Mouse (Mus musculus): ENCODE measurements around the gene Gm36864.
A peak's percentile ranks its signal among the peaks of the same experiment; 100 is the strongest.

Gm36864 gene

GRCm38 (mm10) chr7:44257278-44257677 lies 21.3 kb downstream of the Gm36864 start, which contains the start of gene Acp4:
TSS of gene Acp4 (minus strand) at chr7:44257378.
- DNase-seq (ENCODE audit: low read depth, low spot score) = no peak

- DNase-seq (ENCODE audit: low read depth, low spot score) = no peak
Observed at GRCm38 (mm10) chr7:44260410-44260809, 24.4 kb downstream of the Gm36864 start.

- no peak for DNase-seq (ENCODE audit: low read depth, low spot score)
Observed at GRCm38 (mm10) chr7:44261147-44261546, 25.2 kb downstream of the Gm36864 start, which contains the start of gene Gm15517. TSS of gene Gm15517 (plus strand) at chr7:44261447.

- DNase-seq (ENCODE audit: low read depth, low spot score) = peak; percentile 93
Observed at GRCm38 (mm10) chr7:44262791-44263643, 27.0 kb downstream of the Gm36864 start.

GRCm38 (mm10) chr7:44268117-44268516 lies 32.1 kb downstream of the Gm36864 start:
- no peak for DNase-seq (ENCODE audit: low read depth, low spot score)

- DNase-seq (ENCODE audit: low read depth, low spot score) = no peak
Observed at GRCm38 (mm10) chr7:44269397-44269796, 33.4 kb downstream of the Gm36864 start.

GRCm38 (mm10) chr7:44271309-44271708 lies 35.3 kb downstream of the Gm36864 start:
- no peak for DNase-seq (ENCODE audit: low read depth, low spot score)

GRCm38 (mm10) chr7:44272546-44272945 lies 36.6 kb downstream of the Gm36864 start:
- no peak for DNase-seq (ENCODE audit: low read depth, low spot score)

- no peak for DNase-seq (ENCODE audit: low read depth, low spot score)
Observed at GRCm38 (mm10) chr7:44273446-44273845, 37.5 kb downstream of the Gm36864 start.

- DNase-seq (ENCODE audit: low read depth, low spot score) = no peak
Observed at GRCm38 (mm10) chr7:44274096-44274495, 38.1 kb downstream of the Gm36864 start.

GRCm38 (mm10) chr7:44275546-44275945 lies 39.6 kb downstream of the Gm36864 start:
- DNase-seq (ENCODE audit: low read depth, low spot score) = no peak

GRCm38 (mm10) chr7:44276461-44277249 lies 40.7 kb downstream of the Gm36864 start:
- DNase-seq (ENCODE audit: low read depth, low spot score) = no peak

- no peak for DNase-seq (ENCODE audit: low read depth, low spot score)
Observed at GRCm38 (mm10) chr7:44277250-44277622, 41.3 kb downstream of the Gm36864 start.

- DNase-seq (ENCODE audit: low read depth, low spot score) = no peak
Observed at GRCm38 (mm10) chr7:44280959-44281358, 45.0 kb downstream of the Gm36864 start.

GRCm38 (mm10) chr7:44281586-44281985 lies 45.6 kb downstream of the Gm36864 start:
- DNase-seq (ENCODE audit: low read depth, low spot score) = no peak

GRCm38 (mm10) chr7:44287760-44288159 lies 51.8 kb downstream of the Gm36864 start:
- DNase-seq (ENCODE audit: low read depth, low spot score) = no peak

GRCm38 (mm10) chr7:44290986-44291385 lies 55.0 kb downstream of the Gm36864 start:
- no peak for DNase-seq (ENCODE audit: low read depth, low spot score)

GRCm38 (mm10) chr7:44291418-44291817 lies 55.4 kb downstream of the Gm36864 start:
- DNase-seq (ENCODE audit: low read depth, low spot score) = no peak

All from retina, postnatal 7 days (tissue).